Mouse (Mus musculus) neural tube, embryonic 11.5 days (tissue): Measurements from ENCODE around the gene Olfr1135. TPM values are rescaled to one million over a fixed set of nuclear protein-coding genes. Genes with fewer than 3 reads are reported as not detected.

ENCODE experiments used
- polyA plus RNA-seq: library from polyadenylated mRNA; unstranded; fragments of >200 nt; fragmentation: Nextera tagmentation; extraction: Ambion mirVana; gene quantifications from 2 replicates; pipeline ENCODE4 v1.2.1, GENCODE M21; 2014

Gene Olfr1135
- polyA plus RNA-seq, 1 experiment from 2014 or later, result not detected

Other genes starting within 250 kb of the Olfr1135 start
- gene Olfr1124, start 243.4 kb downstream of the Olfr1135 start, polyA plus RNA-seq, result not detected in 2 replicates
- gene Olfr1126, start 219.7 kb downstream of the Olfr1135 start, polyA plus RNA-seq, result not detected in 2 replicates
- gene Pramel7, start 176.6 kb downstream of the Olfr1135 start, polyA plus RNA-seq, result not detected in 2 replicates
- not detected in 2 replicates for gene Pramel6, start 167.1 kb downstream of the Olfr1135 start, polyA plus RNA-seq
- not detected in 2 replicates for gene Olfr153, start 141.9 kb downstream of the Olfr1135 start, polyA plus RNA-seq
- gene Olfr1128, start 128.1 kb downstream of the Olfr1135 start, polyA plus RNA-seq, result not detected in 2 replicates
- not detected in 2 replicates for gene Olfr1129, start 99.8 kb downstream of the Olfr1135 start, polyA plus RNA-seq
- not detected in 2 replicates for gene Olfr1130, start 67.5 kb downstream of the Olfr1135 start, polyA plus RNA-seq
- not detected in 2 replicates for gene Olfr1131, start 46.6 kb downstream of the Olfr1135 start, polyA plus RNA-seq
- not detected in 2 replicates for gene Olfr1132, start 36.1 kb downstream of the Olfr1135 start, polyA plus RNA-seq
- not detected in 2 replicates for gene Olfr1133, start 26.3 kb downstream of the Olfr1135 start, polyA plus RNA-seq
- not detected in 2 replicates for gene Olfr1134, start 15.2 kb downstream of the Olfr1135 start, polyA plus RNA-seq
- not detected in 2 replicates for gene Olfr1136, start 20.3 kb upstream of the Olfr1135 start, polyA plus RNA-seq
- gene Olfr1137, start 39.5 kb upstream of the Olfr1135 start, polyA plus RNA-seq, result not detected in 2 replicates
- gene Olfr1138, start 66.3 kb upstream of the Olfr1135 start, polyA plus RNA-seq, result not detected in 2 replicates
- not detected in 2 replicates for gene Olfr1140, start 70.1 kb upstream of the Olfr1135 start, polyA plus RNA-seq
- gene Olfr1141, start 80.3 kb upstream of the Olfr1135 start, polyA plus RNA-seq, result not detected in 2 replicates
- not detected in 2 replicates for gene Olfr152, start 105.8 kb upstream of the Olfr1135 start, polyA plus RNA-seq
- not detected in 2 replicates for gene Olfr1143, start 126.9 kb upstream of the Olfr1135 start, polyA plus RNA-seq
- gene Olfr1145, start 136.2 kb upstream of the Olfr1135 start, polyA plus RNA-seq, result not detected in 2 replicates
- gene Olfr1148, start 156.9 kb upstream of the Olfr1135 start, polyA plus RNA-seq, result not detected in 2 replicates
- gene Olfr1150-ps1, start 170.3 kb upstream of the Olfr1135 start, polyA plus RNA-seq, result not detected in 2 replicates
- not detected in 2 replicates for gene Olfr1151, start 182.2 kb upstream of the Olfr1135 start, polyA plus RNA-seq
- not detected in 2 replicates for gene Olfr1152, start 192.8 kb upstream of the Olfr1135 start, polyA plus RNA-seq
- gene Olfr1153, start 221.3 kb upstream of the Olfr1135 start, polyA plus RNA-seq, result not detected in 2 replicates
- gene Olfr1154, start 231.5 kb upstream of the Olfr1135 start, polyA plus RNA-seq, result not detected in 2 replicates